8 mouse cellular contexts compared by ENCODE assay signal in genomic region chrX:166167307-166167706, GRCm38 (mm10). TPM values are rescaled to one million over a fixed set of nuclear protein-coding genes. Genes with fewer than 3 reads are reported as not detected.
DNase-seq lines count a peak whose midpoint lies in the region; ATAC-seq lines count a peak whose summit lies in the region.

No protein-coding gene starts in this region.

- H3K4me1 ChIP-seq in hindbrain, embryonic 11.5 days (replicated peaks; ENCODE audit: control insufficient read depth, insufficient read depth, low read length), result no peaks in the 10 kb centered on the region
- H3K4me1 ChIP-seq in hindbrain, embryonic 16.5 days (ENCODE audit: control insufficient read depth, insufficient read depth, low read depth, low read length), result no peaks in the 10 kb centered on the region

- no peaks in the 10 kb centered on the region for H3K36me3 ChIP-seq in hindbrain, embryonic 11.5 days (ENCODE audit: control insufficient read depth, insufficient read depth, low read length)
- H3K36me3 ChIP-seq in hindbrain, embryonic 16.5 days (ENCODE audit: control insufficient read depth, insufficient read depth, low read length), result no peaks in the 10 kb centered on the region

- no peak overlapping the region for H3K4me3 ChIP-seq in hindbrain, embryonic 11.5 days (ENCODE audit: low read depth, low read length)
- no peak overlapping the region for H3K4me3 ChIP-seq in hindbrain, embryonic 16.5 days (ENCODE audit: low read length)

- 8% methylated on average over 4 of the region's 4 CpGs for WGBS in hindbrain, embryonic 11.5 days
- 6% methylated on average over 4 of the region's 4 CpGs for WGBS in hindbrain, embryonic 16.5 days

- H3K4me2 ChIP-seq in hindbrain, embryonic 11.5 days (replicated peaks; ENCODE audit: low read depth, low read length), result no peak overlapping the region
- H3K4me2 ChIP-seq in hindbrain, embryonic 16.5 days (ENCODE audit: low read length), result no peak overlapping the region

- peak; percentile 65 for DNase-seq in hindbrain, embryonic 11.5 days (ENCODE audit: low spot score)
- DNase-seq in testis, postnatal 10 days (ENCODE audit: low spot score), result peak; percentile 40
- DNase-seq in testis, postnatal 14 days (ENCODE audit: low spot score), result no peak
- DNase-seq in c-Kit-positive CD71-negative TER-119-negative erythroid progenitor cells, embryonic 14.5 days (ENCODE audit: low read depth), result peak; percentile 35
- DNase-seq in lung, postnatal 10 days, result peak; percentile 42
- DNase-seq in spleen, postnatal 14 days (ENCODE audit: low spot score in 2 of 2), result no peak
- DNase-seq in left cerebral cortex, adult 8-10 months (ENCODE audit: low spot score in 2 of 2), result no peak

- H3K9ac ChIP-seq in hindbrain, embryonic 11.5 days (ENCODE audit: low read depth, low read length), result no peak overlapping the region
- H3K9ac ChIP-seq in hindbrain, embryonic 16.5 days (ENCODE audit: low read depth, low read length), result no peak overlapping the region

- H3K27ac ChIP-seq in hindbrain, embryonic 11.5 days (ENCODE audit: low read depth, low read length), result no peak overlapping the region
- H3K27ac ChIP-seq in hindbrain, embryonic 16.5 days (ENCODE audit: low read depth, low read length), result no peak overlapping the region

- ATAC-seq in hindbrain, embryonic 11.5 days (ENCODE audit: low FRiP score), result no peak
- ATAC-seq in hindbrain, embryonic 16.5 days, result no peak

- H3K27me3 ChIP-seq in hindbrain, embryonic 11.5 days (ENCODE audit: control insufficient read depth, insufficient read depth, low read length), result no peaks in the 10 kb centered on the region
- H3K27me3 ChIP-seq in hindbrain, embryonic 16.5 days (replicated peaks; ENCODE audit: control insufficient read depth, insufficient read depth, low read length), result no peaks in the 10 kb centered on the region

- H3K9me3 ChIP-seq in hindbrain, embryonic 11.5 days (ENCODE audit: control insufficient read depth, low read length), result no peaks in the 10 kb centered on the region
- no peaks in the 10 kb centered on the region for H3K9me3 ChIP-seq in hindbrain, embryonic 16.5 days (ENCODE audit: control insufficient read depth, low read length)

RNA-seq across cellular contexts. Expression of gene Gemin8, which starts 2.9 kb away (rescaled TPM):
- polyA plus RNA-seq in hindbrain, embryonic 11.5 days (2014; fragmentation: Nextera tagmentation; extraction: Ambion mirVana), result 17.7 and 18.6 TPM in 2 replicates
- polyA plus RNA-seq in hindbrain, embryonic 16.5 days (2015; fragmentation: Nextera tagmentation; extraction: Ambion mirVana), result 7.9 and 8.0 TPM in 2 replicates
- total RNA-seq in left cerebral cortex, adult 8-10 months (2022), result 10 to 100 TPM; 13.2 to 16.9 (median 16.0) TPM

Comparison
In these comparisons a context has a peak if more than half of its experiments do, and no peak if none do; other contexts are left out.
1. DNase-seq: peak in hindbrain, embryonic 11.5 days (single experiment), testis, postnatal 10 days (single experiment), c-Kit-positive CD71-negative TER-119-negative erythroid progenitor cells, embryonic 14.5 days (single experiment) and lung, postnatal 10 days (single experiment); none in testis, postnatal 14 days (single experiment), spleen, postnatal 14 days (0 of 2) and left cerebral cortex, adult 8-10 months (0 of 2).